Mouse (Mus musculus) forebrain, embryonic 16.5 days (tissue): ENCODE measurements around the gene Gm17428. TPM values are rescaled to one million over a fixed set of nuclear protein-coding genes. Genes with fewer than 3 reads are reported as not detected.
A peak's percentile ranks its signal among the peaks of the same experiment; 100 is the strongest.

Source experiments
- ATAC-seq: fragments of 200-750 bp; cut with Nextera tagmentation; 2 replicates; pipeline ENCODE4 v1.8.0; 2017; ENCODE audit warnings: mild to moderate bottlenecking, moderate library complexity
- H3K27ac ChIP-seq: fragments of 300-500 bp; sonication (generic); 2 replicates; pipeline ENCODE4 v1.5.1; 2014; ENCODE audit warnings: low read length, control low read depth
- H3K27me3 ChIP-seq: fragments of 300-500 bp; sonication (generic); replicated peaks from 2 replicates; pipeline ENCODE4 v1.6.1; 2014; ENCODE audit warnings: low read length; ENCODE audit not compliant: control insufficient read depth, insufficient read depth
- H3K36me3 ChIP-seq: fragments of 300-500 bp; sonication (generic); 2 replicates; pipeline ENCODE4 v1.6.1; 2014; ENCODE audit not compliant: control insufficient read depth, insufficient read depth
- H3K4me1 ChIP-seq: fragments of 300-500 bp; sonication (generic); replicated peaks from 2 replicates; pipeline ENCODE4 v1.6.1; 2014; ENCODE audit warnings: low read length; ENCODE audit not compliant: control insufficient read depth, insufficient read depth
- H3K4me2 ChIP-seq: fragments of 300-500 bp; sonication (generic); 2 replicates; pipeline ENCODE4 v1.6.1; 2014; ENCODE audit warnings: mild to moderate bottlenecking, low read length, control low read depth
- H3K4me3 ChIP-seq: fragments of 300-500 bp; sonication (generic); replicated peaks from 2 replicates; pipeline ENCODE4 v1.5.1; 2014; ENCODE audit warnings: mild to moderate bottlenecking, low read length, control low read depth
- H3K9ac ChIP-seq: fragments of 300-500 bp; sonication (generic); replicated peaks from 2 replicates; pipeline ENCODE4 v1.6.1; 2014; ENCODE audit warnings: low read depth, low read length, control low read depth
- H3K9me3 ChIP-seq: fragments of 300-500 bp; sonication (generic); 2 replicates; pipeline ENCODE4 v1.6.1; 2016; ENCODE audit warnings: low read length; ENCODE audit not compliant: control insufficient read depth
- WGBS: fragments of 180-500 bp; shearing (Covaris S2); extraction: QIAGEN DNeasy Blood & Tissue Kit; methylation state at CpG from one replicate; pipeline ENCODE4 v1.1.7; 2014; 5-methylcytosine and 5-hydroxymethylcytosine counted together
- polyA plus RNA-seq: library from polyadenylated mRNA; unstranded; fragments of >200 nt; fragmentation: Nextera tagmentation; extraction: Ambion mirVana; gene quantifications from 2 replicates; pipeline ENCODE4 v1.2.1, GENCODE M21; 2015

Gm17428 gene
- polyA plus RNA-seq, 1 experiment from 2014 or later, result not detected

GRCm38 (mm10) chr14:55011116-55011515, 34.4 kb downstream of the Gm17428 start:
- 64% methylated on average over 4 of the region's 4 CpGs for WGBS
- Histone ChIP-seq H3K27me3 (no peaks in the 10 kb centered on the region), H3K9ac (no peak overlapping the region), H3K27ac (no peak overlapping the region), H3K4me1 (peaks cover 4% of the 10 kb centered on the region), H3K9me3 (no peaks in the 10 kb centered on the region), H3K4me2 (no peak overlapping the region), H3K4me3 (no peak overlapping the region), H3K36me3 (no peaks in the 10 kb centered on the region)
- ATAC-seq, result no peak

- peaks cover 4% of the 10 kb centered on the region for H3K4me1 ChIP-seq
- H3K4me3 ChIP-seq, result peak overlapping the region; percentile 52
- H3K27ac ChIP-seq, result peak overlapping the region; percentile 93
- ATAC-seq, result peak; percentile 24
- no peaks in the 10 kb centered on the region for H3K9me3 ChIP-seq
- H3K9ac ChIP-seq, result peak overlapping the region; percentile 75
- peak overlapping the region; percentile 58 for H3K4me2 ChIP-seq
- WGBS, result under 1% methylated on average over 27 of the region's 27 CpGs
- no peaks in the 10 kb centered on the region for H3K27me3 ChIP-seq
- H3K36me3 ChIP-seq, result no peaks in the 10 kb centered on the region
Observed at GRCm38 (mm10) chr14:55014591-55014990, 37.9 kb downstream of the Gm17428 start.

- peaks cover 4% of the 10 kb centered on the region for H3K4me1 ChIP-seq
- peak within 1 kb of the TSS; percentile 86 for H3K4me3 ChIP-seq
- H3K36me3 ChIP-seq, result no peaks in the 10 kb centered on the region
- peak within 1 kb of the TSS; percentile 93 for H3K27ac ChIP-seq
- peak within 1 kb of the TSS; percentile 75 for H3K9ac ChIP-seq
- no peaks in the 10 kb centered on the region for H3K27me3 ChIP-seq
- no peaks in the 10 kb centered on the region for H3K9me3 ChIP-seq
- peak within 1 kb of the TSS; percentile 89 for H3K4me2 ChIP-seq
- ATAC-seq, result peak; percentile 97
- WGBS, result under 1% methylated on average over 36 of the region's 36 CpGs
Observed at GRCm38 (mm10) chr14:55014991-55015766, 38.4 kb downstream of the Gm17428 start, which contains the start of gene Ngdn. Gene Ngdn, plus strand, starts transcription at chr14:55015454.

GRCm38 (mm10) chr14:55015767-55016111, 39.0 kb downstream of the Gm17428 start:
- H3K9me3 ChIP-seq, result no peaks in the 10 kb centered on the region
- H3K4me2 ChIP-seq, result peak overlapping the region; percentile 89
- ATAC-seq, result no peak
- H3K4me1 ChIP-seq, result peaks cover 4% of the 10 kb centered on the region
- peak overlapping the region; percentile 70; the same call in 1 of the 2 replicates for H3K27ac ChIP-seq
- WGBS, result under 1% methylated on average over 17 of the region's 17 CpGs
- peak overlapping the region; percentile 72 for H3K9ac ChIP-seq
- no peaks in the 10 kb centered on the region for H3K36me3 ChIP-seq
- H3K4me3 ChIP-seq, result peak overlapping the region; percentile 86
- no peaks in the 10 kb centered on the region for H3K27me3 ChIP-seq

GRCm38 (mm10) chr14:55016876-55017275, 40.1 kb downstream of the Gm17428 start:
- Histone ChIP-seq H3K9ac (no peak overlapping the region), H3K9me3 (no peaks in the 10 kb centered on the region), H3K27me3 (no peaks in the 10 kb centered on the region), H3K36me3 (peaks cover under 1% of the 10 kb centered on the region; the same call in 1 of the 2 replicates), H3K27ac (no peak overlapping the region), H3K4me1 (peaks cover 4% of the 10 kb centered on the region), H3K4me2 (no peak overlapping the region), H3K4me3 (no peak overlapping the region)
- WGBS, result 92% methylated on average over 16 of the region's 16 CpGs
- no peak for ATAC-seq

GRCm38 (mm10) chr14:55020394-55020793, 43.7 kb downstream of the Gm17428 start:
- peaks cover 19% of the 10 kb centered on the region for H3K36me3 ChIP-seq

GRCm38 (mm10) chr14:55023011-55023410, 46.3 kb downstream of the Gm17428 start:
- H3K9ac ChIP-seq, result no peak overlapping the region
- no peak for ATAC-seq
- no peaks in the 10 kb centered on the region for H3K27me3 ChIP-seq
- peaks cover 20% of the 10 kb centered on the region for H3K36me3 ChIP-seq
- H3K4me2 ChIP-seq, result no peak overlapping the region
- H3K9me3 ChIP-seq, result no peaks in the 10 kb centered on the region
- no peak overlapping the region for H3K4me3 ChIP-seq
- no peak overlapping the region for H3K27ac ChIP-seq
- H3K4me1 ChIP-seq, result peaks cover 7% of the 10 kb centered on the region
- 93% methylated on average over 15 of the region's 15 CpGs for WGBS

More at GRCm38 (mm10) chr14:55020394-55020793, 43.7 kb downstream of the Gm17428 start:
- H3K9me3 ChIP-seq, result no peaks in the 10 kb centered on the region
- no peak overlapping the region for H3K4me3 ChIP-seq
- 64% methylated on average over 9 of the region's 9 CpGs for WGBS
- no peak overlapping the region for H3K4me2 ChIP-seq
- no peak overlapping the region for H3K27ac ChIP-seq
- no peak overlapping the region for H3K9ac ChIP-seq
- no peaks in the 10 kb centered on the region for H3K27me3 ChIP-seq
- peaks cover 4% of the 10 kb centered on the region for H3K4me1 ChIP-seq
- ATAC-seq, result no peak

- Histone ChIP-seq H3K27ac (no peak overlapping the region), H3K9ac (no peak overlapping the region), H3K4me1 (peaks cover 19% of the 10 kb centered on the region), H3K27me3 (no peaks in the 10 kb centered on the region), H3K4me3 (no peak overlapping the region), H3K9me3 (no peaks in the 10 kb centered on the region), H3K4me2 (no peak overlapping the region), H3K36me3 (peaks cover 20% of the 10 kb centered on the region)
- 64% methylated on average over 7 of the region's 7 CpGs for WGBS
- ATAC-seq, result no peak
Observed at GRCm38 (mm10) chr14:55024236-55024635, 47.5 kb downstream of the Gm17428 start.

- 81% methylated on average over 5 of the region's 5 CpGs for WGBS
- Histone ChIP-seq H3K4me1 (peaks cover 26% of the 10 kb centered on the region), H3K27me3 (no peaks in the 10 kb centered on the region), H3K4me3 (no peak overlapping the region), H3K36me3 (peaks cover 20% of the 10 kb centered on the region), H3K9ac (no peak overlapping the region), H3K9me3 (no peaks in the 10 kb centered on the region), H3K27ac (no peak overlapping the region), H3K4me2 (no peak overlapping the region)
- no peak for ATAC-seq
Observed at GRCm38 (mm10) chr14:55025527-55025926, 48.8 kb downstream of the Gm17428 start.
